Mouse (Mus musculus): ENCODE measurements at regions not wholly inside any gene's neighbourhood (a gene's known extent, or its start where the extent isn't known, plus 50 kb on each side); places are given as distances from the start of the nearest gene placed in this dataset.
"Not testable (repeated sequence)": the region's sequence is repeated elsewhere in the genome, so short reads cannot be mapped to it uniquely, and the experiment has no call there.

DNA sequence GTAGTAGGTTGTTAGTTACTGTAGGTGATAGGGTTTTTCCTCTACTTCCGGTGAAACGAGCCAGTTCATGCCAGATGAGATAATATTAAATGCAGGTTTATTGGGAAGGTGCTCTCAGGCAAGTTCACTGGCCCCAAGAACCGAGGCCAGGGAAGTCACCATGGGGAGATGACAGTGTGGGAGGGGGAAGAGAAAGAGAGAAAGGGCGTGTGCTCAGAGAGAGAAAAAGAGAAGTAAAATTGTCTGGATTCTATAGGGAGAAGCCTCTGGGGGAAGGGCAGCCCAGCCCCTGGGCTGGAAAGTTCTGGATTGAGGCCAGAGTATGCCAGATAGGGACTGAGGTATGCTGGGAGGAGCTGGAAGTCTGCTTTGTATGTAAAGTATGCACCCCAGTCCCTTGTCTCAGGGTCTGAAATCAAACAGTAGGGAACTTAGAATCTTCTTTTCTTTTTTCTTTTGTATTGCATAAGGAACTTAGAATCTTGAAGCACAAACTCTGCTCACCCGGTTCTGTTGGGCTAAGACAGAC lies 292.9 kb upstream of the Arglu1 start:
- DNase-seq (ENCODE audit: low spot score in 2 of 2), result no peak

DNA sequence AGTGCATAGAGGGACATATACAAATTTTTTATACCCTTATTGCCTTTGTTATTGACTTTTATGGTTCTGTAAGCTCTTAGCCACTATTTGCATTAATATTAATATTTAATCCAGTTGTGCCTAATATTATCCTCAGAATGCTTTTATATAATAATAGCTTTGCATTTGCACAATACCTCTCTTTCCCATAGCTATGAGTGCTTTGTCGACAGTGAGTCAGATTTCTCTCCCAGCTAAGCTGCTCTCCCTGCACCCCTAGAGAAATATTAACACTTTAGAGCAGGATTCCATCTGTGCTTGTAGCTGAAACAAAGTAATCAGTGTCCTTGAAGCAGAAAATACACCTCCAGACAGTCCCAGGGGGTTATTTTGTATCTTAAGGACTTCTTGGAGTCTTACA lies 288.6 kb upstream of the Arglu1 start:
- DNase-seq (ENCODE audit: low spot score in 2 of 2), result no peak

DNA sequence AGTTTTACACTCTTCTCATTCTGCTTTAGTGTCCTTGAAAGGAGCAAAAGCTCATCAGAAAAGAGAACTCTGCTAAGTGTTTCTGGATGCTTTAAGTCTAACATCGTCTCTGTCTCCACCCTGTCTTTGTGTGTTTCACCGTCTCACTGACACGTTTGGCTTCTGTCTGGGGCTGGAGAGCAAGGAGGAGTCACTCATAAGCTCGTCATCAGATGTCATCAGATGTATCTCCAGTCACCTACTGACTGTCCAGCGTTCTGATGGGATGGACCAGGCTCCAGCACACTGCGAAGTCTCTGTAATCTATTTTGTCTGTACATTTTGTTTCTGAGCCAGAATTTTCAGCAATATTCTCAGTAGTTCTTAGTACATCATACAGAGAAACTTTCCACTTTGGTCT lies 283.4 kb upstream of the Arglu1 start:
- DNase-seq (ENCODE audit: low spot score in 2 of 2), result no peak

DNA sequence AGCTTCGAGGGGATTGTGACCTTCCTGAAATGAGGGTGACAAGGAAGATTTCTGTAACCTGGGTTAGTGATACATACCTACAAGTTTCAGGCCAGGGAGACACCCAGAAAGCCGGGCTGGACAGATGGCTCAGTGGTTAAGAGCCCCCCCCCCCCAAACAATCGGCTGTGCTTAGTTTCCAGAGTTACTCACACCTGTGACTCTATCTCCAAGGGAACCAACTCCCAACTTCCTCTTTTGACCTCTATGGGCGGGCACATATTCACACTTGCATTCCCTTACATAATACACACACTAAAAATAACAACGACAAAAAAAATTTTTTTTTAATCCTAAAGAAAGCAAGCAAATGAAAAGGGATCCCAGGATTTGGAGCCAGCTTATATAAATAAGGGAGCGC lies 283.0 kb upstream of the Arglu1 start:
- DNase-seq (ENCODE audit: low spot score in 2 of 2), result no peak

DNA sequence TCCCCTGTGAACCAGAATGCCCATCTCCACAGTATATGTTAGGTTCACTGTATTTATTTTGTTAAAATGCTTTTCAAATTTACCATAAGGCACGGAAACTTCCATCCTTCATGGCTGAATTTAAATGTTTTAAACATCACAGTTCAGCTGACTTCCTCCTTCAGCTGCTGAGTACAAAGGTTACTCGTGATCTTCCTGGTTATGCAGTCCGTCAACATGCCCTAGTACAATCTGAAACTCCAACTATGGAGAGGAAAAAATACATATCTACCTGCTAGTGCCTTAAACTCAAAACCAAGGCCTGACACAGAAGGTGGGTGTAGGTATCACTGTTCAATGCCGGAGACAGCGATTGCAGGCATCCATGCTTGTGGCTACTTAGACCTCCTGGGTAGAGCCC lies 280.5 kb upstream of the Arglu1 start:
- no peak for DNase-seq (ENCODE audit: low spot score in 2 of 2)

DNA sequence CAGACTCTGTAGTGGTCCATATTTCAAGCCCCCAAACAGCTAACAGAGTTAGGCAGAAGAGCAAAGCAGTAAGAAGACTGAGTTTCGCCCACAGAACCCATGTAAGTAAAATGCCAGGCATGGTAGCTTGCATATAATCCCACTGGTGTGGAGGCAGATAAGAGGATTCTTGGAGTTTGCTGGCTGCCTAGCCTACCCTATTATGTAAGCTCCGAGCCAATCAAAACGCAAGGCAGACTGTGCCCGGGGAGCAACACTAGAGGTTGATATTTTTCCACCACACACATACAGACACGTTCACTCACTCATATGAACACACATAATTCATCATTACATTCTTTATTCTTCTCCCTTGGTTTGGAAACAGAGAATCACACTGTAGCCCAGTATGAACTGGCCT lies 280.0 kb upstream of the Arglu1 start:
- DNase-seq (ENCODE audit: low spot score in 2 of 2), result no peak

DNA sequence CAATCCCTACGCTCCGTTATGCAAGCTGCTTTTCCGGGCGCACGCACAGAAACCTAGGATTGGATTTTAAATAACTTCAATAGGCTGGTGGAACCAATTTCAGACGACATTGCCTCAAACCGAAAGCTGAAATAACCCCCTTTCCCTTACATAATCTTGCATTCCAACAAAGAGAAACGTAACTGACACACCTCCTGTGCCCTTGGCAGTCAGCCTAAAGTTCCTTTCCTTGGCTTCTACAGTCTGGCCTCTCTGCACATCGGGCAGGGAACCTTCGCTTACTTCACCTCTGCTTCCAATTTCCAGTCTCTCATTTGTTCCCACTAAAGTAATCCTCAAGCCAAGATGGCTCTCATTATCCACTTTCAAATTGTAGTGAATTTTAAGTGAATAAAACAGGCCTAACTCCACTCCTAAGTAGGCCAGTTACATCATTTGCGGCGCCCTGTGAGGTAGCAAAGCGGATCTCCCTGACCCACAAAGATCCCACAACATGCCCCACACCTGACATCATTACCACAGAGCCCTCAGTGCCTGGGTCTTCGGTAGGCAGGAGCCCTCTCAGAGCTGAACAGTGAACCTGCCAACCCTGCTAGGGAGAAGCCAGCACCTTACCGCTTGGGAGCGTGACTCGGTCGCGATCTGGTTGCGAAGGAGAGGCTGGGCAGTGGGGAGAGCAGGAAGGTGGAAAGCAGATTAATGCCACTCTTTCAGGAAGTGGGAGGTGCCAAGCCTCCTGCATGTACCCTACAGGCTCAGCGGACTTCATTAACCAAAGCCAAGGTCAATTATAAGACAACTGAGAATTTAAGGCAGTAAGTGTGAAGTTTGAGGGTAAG lies 279.0 kb upstream of the Arglu1 start:
- no peak for DNase-seq (ENCODE audit: low spot score in 2 of 2)

DNA sequence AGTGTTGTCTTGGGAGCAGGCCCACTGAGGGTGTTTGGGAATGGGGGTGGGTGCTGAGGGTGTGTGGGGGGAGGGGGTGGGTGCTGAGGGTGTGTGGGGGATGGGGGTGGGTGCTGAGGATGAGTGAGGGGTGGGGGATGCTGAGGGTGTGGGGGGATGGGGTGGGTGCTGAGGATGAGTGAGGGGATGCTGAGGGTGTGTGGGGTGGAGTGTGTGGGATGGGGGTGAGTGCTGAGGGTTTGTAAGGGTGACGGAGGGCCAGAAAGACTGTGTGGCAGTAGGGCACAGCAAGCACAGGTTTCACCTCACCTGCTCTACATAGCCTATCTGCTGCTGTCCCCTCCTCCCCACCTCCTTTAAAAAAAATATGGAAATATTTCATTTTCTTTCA lies 276.3 kb upstream of the Arglu1 start:
- DNase-seq (ENCODE audit: low spot score in 2 of 2), result no peak

DNA sequence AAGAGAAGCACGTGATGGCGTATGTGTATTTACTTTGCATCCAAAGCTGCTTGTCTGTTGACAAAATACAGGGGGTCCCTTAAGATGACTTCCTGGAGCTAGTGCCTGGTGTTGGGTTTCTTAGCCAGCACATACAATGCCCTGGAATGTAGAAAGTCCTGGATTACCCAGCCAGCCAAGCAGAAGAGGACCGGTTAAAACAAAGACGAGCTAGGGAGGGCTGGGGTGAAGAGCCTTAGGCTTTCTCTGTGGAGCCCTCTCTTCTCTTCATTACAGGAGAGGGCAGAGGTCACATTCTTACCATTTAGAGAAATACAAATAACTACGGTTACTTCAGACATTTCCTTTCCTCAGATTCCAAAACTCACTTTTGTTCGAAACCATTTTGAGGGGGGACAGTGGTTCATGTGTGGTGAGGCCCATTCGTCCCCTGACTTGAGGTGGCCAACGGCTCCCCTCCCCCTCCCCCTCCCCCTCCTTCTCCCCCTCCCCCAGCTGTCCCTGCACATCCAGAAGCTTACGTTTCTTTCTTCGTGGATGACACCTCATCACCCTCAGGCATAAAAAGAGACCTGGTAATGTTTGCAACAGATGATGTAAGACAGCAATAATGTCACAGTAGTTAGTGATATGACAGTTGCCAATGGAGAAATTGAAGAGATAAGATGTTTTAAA lies 275.8 kb upstream of the Arglu1 start:
- no peak for DNase-seq (ENCODE audit: low spot score in 2 of 2)

DNA sequence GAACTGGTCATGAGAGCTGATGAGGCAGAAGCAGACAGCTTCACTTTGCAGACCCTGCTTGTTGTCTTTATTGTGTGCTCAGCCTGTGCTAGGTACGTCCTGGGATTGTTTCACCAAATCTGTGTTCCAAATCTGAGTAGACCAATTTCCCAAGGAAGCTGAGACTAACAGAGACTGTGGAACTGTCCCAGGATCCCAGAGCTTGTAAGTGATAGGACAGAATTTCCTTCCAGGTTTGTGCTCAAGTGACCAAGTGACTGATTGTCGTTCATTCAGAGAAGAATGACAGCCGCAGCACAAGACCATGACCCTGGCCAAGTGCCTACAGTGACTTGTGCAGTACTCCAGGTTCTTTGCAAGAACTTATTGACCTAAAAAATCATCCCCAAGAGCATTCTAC lies 269.9 kb upstream of the Arglu1 start:
- no peak for DNase-seq (ENCODE audit: low spot score in 2 of 2)

DNA sequence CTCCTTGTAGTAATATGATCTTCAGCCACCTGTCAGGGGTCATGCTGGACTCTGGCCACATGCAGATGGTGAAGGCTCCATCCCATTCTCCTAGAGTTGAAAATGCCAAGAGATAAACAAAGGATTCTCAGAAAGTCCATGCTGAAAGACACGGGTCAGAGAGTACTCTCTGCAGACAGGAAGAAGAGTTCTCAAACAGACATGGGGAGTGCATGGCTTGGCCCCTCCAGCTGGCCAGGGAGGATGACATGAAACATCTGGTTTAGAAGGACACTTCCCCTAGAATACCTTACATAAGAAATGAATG lies 269.4 kb upstream of the Arglu1 start:
- DNase-seq (ENCODE audit: low spot score in 2 of 2), result no peak

DNA sequence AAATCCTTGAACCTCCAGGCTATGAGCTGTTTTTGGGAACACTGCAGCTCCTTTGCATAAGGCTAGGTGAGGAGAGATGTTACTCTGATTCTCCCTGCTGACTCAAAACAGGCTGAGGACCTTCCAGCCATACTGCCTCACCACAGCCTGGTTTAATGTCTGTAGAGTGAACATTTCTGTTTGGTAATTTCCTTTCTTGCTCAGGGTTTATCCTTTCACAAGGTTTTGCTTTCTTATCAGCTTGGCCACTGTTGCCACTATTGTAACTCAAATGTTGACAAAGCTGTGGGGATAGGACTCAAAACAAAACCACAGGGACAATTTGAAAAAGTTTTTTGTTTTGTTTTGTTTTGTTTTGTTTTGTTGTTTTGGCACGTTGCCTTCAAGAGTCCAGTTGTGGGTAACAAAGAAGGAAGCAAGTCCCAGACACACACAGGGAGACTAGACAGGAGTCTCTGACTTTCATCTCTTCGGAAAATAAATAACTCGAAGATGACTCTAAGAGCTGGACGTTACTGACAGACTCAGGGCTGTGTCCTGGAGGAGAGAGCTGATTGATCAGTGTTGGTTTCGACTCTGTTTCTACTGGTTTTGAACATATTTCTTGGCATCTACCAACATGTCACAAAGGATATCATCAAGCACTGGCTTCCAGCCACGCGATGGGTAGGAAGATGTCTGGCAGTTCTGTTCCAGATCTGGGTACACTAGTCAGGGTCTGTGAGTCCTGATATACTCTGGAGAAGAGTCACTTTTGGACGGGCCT lies 268.9 kb upstream of the Arglu1 start:
- no peak for DNase-seq (ENCODE audit: low spot score in 2 of 2)

DNA sequence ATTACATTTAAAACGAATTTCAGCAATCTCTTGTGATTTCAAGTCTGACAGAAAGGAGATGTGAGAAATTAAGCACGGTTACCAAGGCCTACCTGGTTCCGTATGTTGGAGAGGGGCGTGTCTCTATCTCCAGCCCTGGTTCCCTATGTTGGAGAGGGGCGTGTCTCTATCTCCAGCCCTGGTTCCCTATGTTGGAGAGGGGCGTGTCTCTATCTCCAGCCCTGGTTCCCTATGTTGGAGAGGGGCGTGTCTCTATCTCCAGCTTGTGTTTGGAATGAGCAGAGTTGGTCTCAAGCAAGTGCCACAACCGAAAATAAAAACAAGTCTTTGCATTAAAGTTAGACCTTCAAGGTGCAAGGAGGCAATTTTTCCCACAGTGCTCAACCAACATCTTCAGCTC lies 267.8 kb upstream of the Arglu1 start:
- DNase-seq (ENCODE audit: low spot score in 2 of 2), result not testable (repeated sequence)

DNA sequence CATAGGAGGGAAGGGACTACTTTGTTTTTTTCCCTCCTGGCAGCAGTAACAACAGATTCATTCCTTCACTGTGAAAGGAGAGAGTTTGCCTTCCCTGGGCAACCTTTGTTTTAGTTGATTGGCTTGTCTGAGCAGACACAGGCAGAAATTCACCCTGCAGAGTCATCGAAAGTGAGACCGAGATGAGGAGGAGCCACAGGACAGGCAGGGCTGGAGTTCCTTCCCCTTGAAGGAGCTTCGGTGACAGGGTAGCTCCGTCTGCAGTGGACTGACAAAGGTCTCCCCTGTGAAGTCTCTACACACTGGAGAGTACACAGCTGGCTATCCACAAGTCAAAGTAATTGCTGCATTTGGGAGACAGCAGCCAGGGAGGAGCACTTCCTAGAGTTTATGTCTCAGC lies 261.9 kb upstream of the Arglu1 start:
- no peak for DNase-seq (ENCODE audit: low spot score in 2 of 2)

DNA sequence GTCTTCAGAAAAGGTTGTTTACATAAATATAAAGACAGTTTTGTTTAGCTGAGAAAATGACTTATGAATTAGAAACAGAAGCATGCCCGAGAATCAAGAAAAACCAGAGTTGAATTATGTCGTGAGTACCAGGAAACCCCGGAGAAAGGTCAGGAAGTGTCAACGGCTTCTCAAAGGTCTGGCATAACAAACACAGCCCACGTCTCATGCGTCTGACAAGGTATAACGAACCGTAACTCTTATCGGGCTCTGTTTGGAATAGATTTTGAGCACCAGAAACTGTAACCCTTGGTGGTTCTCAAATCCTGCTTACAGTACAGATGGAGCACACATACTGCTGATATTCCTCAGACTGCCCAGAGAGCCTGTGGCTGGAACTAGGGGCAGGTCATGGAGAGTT lies 260.9 kb upstream of the Arglu1 start:
- no peak for DNase-seq (ENCODE audit: low spot score in 2 of 2)

DNA sequence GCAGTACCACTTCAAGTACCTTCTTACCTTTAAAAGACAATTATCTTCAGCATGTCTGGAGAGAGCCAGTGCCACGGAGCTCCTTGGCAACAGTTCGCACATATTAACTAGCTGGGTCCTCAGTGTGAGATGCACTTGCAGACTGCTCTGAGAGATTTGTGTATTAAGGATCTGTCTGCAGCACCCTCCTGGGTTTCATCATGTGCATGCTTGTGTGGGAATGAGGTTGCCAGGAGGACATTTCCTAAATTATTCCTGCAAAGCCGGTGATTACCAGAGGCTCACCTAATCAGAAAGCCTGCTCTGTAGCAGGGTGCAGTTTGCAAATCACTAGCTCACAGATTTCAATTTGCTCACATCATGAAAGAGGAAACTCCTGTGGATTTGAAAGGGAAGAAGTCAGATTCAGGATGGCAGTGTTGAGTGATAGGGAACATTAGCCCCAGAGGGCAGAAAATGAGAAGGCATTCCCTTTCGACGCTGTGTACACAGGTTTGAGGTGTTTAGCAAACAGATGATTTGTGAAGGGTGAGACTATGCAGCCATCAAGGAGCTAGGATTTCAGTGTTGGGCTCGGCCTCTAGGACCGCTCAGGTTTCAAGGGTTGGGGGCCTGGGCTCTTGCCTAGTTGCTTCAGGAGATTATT lies 257.3 kb upstream of the Arglu1 start:
- no peak for DNase-seq (ENCODE audit: low spot score in 2 of 2)

DNA sequence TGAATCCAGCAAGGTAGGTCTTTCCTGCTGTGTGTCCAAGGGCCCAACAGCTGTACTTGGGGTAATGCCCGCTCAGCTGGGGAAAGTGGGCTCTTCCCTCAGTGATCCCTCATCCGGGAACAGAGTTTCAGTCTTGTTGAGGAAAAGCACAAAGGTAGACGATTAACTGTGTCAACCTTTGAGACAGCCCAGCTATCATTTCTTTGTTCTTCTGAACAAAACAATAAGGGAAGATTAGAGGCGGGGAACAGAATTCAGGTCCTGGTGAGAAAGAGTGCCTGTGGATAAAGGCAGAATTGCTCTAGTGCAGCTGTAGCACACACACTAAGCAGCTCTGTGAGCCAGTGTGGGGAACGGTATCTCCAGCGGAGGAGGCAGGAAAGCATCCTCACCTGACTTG lies 252.7 kb upstream of the Arglu1 start:
- no peak for DNase-seq (ENCODE audit: low spot score in 2 of 2)

DNA sequence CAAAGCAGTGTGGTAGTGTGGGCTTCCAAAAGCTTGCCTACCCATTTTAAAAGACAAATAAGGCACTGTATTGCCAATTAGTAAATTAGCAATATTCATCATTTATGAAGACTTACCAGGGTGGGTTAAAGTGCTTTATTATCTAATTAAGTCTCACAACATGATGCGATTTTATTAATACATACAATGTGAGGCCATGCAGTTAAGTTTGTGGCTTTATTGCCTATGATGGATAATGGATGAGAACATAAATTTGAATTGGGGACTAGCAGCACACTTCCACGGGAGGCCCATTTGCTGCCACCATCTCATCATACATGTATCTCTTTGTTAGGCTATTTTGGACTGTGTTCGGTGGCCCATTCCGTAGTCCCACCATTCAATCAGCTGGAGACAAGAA lies 250.6 kb upstream of the Arglu1 start:
- DNase-seq (ENCODE audit: low spot score in 2 of 2), result no peak

DNA sequence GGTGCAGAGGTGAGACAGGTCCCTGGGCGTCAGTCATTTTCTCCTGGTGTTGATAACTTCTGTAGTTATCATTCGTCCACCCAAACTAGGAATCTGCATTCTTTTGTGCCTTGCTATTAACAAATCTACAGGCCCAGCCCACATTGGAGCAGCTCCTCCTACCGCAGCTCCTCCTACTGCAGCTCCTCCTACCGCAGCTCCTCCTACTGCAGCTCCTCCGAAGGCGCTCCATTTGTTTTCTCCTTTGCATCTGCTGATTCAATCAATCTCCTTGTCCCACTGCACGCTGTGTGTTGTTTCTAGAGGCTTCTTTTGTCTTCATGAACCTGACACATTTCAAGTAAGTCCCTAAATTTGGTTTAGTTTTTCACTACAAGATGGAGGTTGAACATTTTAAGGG lies 248.2 kb upstream of the Arglu1 start:
- no peak for DNase-seq (ENCODE audit: low spot score in 2 of 2)

DNA sequence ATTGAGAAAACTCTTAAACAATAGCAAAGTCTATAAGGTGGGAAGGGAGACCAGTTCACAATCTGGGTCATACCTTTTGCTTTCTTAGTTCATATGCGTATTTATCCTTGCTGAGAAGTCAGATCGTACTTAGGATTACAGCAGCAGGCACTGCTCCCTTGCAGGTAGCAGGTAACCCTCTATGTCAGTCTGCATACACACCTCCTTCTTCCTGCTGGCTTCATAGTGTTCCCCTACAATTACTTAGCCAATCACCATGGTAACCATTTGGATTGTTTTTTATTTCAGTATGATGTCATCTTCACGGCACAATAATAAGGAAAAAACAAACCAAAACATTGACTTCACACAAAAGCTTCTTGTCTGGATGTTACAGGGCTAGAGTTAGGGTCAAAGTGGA lies 242.1 kb upstream of the Arglu1 start:
- no peak for DNase-seq (ENCODE audit: low spot score in 2 of 2)

DNA sequence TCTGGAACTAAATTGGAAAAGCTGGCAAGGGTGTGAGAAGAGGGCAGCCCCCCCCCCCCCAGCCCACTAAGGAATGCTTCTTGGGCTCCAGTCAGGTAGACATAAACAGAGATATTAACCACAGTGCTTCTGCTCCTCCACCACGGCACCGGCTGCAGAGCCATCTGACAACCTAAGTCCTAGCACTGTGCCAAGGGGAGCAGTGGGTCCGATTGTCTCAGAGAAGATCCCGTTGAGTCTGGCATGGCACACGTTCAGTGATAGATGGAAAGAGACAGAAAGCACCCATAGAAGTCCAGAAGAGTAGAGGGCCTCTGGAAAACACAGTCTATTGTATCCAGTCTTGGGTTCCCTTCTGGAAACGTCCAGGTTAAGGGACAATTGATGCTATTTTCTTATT lies 241.4 kb upstream of the Arglu1 start:
- no peak for DNase-seq (ENCODE audit: low spot score in 2 of 2)

All from gastrocnemius, adult 8-10 months (tissue).